Mouse (Mus musculus): ENCODE data around the gene Fads6.

Gene Fads6

DNA sequence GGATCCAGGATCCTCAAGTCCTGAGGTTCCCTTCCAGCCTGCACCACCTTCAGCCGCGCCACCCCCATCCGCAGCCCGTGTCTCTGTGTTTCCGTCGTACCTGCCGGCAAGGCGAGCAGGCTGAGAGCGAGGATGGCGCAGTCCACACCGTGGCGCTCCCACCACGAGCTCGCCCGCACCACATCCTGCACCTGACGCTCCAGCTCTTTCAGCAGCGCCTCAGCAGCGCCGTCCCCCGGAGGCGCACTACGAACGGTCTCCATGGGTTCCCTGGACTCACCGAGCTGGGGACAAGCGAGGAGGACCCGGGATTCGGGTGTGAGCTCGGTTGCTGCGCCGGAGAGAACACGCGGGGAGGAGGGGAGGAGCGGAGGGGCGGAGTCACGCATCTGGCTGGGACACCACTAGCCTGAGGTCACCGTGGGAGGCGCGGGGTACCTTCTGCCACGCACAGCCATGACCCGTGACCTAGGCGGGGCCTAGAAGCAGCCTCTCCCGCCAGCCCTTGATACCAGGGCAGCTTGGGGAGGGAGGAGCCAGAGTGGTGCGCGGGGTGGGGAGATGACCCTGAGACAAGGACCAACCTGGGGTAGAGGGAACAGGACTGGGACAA, at the start of gene Fads6:
TSS of gene Fads6 (minus strand) at position 450 of the 613 bp plus-strand sequence.
- DNase-seq (ENCODE audit: low read depth, low spot score) = peak; percentile 80

DNA sequence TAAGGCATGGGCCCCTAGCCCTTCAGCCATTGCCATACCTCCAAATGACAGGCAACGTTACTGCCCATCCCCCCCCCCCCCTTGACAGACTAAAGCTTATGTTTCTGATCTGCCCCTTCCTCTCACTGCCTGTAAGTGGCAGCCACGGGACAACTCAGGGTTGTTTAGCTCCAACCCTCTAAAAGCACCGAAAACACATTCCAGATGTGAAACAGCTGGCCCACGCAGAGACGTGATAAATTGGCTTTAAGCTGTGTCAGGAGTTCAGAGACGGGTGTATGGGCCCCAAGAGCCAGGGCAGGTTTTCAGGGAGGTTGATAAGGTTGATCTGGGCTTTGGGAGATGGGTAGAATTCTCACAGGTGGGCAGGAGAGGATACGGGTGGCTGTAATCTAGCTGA, 48.1 kb upstream of the Fads6 start:
- DNase-seq (ENCODE audit: low read depth, low spot score) = no peak

DNA sequence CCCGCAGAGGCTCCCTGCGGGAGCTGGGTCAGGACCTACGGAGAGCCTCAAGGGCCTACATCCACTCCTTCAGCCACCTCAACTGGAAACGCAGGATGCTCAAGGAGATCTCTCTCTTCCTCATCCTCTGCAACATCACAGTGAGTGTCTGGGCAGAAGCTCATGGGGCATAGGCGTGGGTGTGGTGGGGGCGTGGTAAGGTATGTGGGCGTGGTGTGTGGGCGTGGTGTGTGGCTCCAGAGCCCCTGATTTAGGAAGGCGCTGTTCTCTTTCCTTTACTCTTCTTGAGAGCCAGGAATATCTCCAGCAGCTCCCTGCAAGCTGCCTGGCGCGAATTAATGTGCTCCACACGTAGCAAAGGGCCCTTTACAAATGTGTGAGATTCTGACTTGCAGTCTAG, 47.5 kb upstream of the Fads6 start:
- peak; percentile 63 for DNase-seq (ENCODE audit: low read depth, low spot score)

DNA sequence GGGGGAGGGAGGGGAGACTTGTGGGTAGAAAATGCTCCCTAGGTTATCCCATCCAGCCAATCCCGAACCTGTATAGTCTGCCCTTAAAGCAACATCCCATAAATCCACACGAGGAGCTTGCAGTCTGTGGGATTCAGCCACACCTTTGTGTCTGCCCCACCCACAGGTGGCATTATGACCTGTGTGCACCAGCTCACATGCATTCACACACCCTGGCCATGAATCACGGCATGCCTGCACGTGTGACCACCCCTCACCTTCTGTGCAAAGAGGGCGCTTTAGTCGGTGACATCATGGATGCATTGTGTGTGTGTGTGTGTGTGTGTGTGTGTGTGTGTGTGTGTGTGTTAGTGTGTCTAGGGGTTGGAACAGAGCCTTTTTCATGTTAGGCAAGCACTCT, 44.4 kb upstream of the Fads6 start:
- DNase-seq (ENCODE audit: low read depth, low spot score) = no peak

DNA sequence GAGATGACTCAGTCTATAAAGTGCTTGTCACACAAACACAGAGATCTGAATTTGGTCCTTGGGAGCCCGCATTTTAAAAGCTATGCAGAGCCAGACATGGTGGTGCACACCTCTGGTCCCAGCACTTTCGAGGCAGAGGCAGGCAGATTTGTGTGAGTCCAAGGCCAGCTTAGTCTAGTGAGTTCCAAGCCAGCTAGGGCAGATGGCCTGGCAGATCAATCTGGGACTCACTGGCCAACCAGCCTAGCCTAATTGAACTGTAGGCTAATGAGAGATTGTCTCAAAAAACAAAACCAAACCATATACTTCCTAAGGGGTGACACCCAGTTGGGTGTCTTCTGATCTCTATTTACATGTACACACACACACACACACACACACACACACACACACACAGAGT, 43.8 kb upstream of the Fads6 start:
- no peak for DNase-seq (ENCODE audit: low read depth, low spot score)

DNA sequence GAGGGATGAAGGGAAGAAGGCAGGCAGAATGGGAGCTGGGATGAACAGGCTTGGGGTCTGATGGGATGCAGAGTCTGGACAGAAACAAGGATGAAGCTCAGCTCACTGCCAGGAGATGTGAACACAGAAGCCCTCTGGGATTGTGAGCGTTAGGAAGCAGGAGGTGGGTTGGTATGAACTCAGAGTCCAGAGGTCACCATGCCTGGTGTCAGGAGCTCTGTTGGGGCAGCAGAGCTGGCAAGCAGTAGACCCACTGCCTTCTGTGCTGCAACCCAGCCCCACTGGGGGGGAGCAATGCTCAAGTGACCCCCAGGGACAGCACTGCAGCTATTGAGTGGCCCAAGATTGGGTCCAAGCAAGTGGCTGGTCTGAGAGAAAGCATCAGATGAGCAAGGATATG, 40.4 kb upstream of the Fads6 start:
- no peak for DNase-seq (ENCODE audit: low read depth, low spot score)

DNA sequence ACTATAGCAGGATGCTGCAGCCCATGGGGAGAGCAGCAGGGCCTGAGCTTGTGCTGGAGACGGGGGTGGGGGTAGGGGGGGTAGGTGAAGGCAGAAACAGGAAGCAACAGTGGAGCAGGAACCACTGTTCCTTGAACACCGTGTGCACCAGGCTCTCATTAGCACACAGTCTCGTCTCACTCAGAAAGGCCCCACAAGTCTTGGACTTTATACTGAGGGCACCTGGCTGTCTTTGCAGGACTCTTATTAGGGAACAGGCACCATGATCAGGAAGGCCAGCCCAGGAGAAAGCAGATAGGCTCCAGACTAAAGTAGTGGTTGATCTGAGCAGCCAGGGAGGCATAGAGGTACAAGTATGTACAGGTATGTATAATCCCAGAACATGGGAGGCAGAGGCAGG, 39.9 kb upstream of the Fads6 start:
- DNase-seq (ENCODE audit: low read depth, low spot score) = no peak

DNA sequence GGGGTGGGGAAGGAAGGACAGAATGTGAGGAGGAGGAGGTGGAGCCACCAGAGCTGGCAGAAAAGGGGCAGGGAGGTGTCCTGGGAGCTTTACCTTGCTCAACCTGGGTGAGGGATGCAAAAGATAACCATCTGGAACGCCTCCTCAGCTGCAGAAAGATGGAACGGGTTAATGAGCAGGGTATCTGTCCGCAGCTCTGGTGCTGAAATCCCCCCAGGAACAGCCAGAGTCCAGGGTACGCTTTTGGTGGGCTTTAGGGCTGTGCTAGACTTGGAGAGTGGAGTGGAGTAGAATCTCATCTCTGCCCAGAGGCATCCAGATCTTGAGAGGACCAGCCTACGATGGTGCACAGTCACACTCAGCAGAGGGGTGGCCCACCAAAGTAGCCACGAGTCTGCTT, 38.7 kb upstream of the Fads6 start:
- DNase-seq (ENCODE audit: low read depth, low spot score) = no peak

DNA sequence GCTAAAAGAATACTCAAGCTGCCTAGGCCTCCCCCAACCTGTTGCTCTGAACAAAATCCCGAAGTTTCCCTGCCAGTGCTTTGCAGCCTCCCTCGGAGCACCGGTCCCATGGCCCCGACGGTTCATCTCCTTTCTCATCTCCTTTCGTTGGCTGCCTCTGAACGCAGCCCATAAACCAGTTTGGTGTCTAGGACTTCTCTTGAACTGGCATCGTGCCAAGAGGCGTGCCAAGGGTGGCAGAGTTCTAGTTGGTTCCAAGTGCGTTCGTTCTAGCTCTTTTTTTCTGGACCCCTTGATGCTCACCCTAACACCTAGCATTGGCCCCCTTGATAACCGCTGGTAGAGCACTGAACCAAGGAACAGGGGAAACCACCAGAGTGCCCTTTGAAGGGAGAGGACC, 37.8 kb upstream of the Fads6 start:
- no peak for DNase-seq (ENCODE audit: low read depth, low spot score)

DNA sequence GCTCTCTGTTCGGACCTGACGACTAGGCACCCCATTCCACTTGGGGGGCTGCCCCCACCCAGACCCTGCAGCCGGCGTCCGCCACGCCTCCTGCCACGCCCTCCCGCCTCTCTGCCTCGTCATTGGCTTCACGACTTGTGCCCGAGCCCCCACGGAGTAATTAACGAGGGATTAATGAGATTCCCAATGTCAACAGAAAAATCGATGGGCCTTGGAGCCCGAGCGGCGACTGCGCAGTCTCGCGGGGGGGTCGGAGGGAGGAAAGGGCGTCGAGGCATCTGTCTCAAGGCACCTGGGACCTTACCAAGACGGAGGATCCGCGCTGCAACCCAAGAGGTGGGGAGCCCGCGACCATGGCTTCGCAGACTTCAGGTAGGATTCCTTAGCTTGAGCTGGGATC, 37.1 kb upstream of the Fads6 start, which contains the start of gene Otop3:
TSS of gene Otop3 (plus strand) at position 201 of the 400 bp plus-strand sequence.
- DNase-seq (ENCODE audit: low read depth, low spot score) = no peak

DNA sequence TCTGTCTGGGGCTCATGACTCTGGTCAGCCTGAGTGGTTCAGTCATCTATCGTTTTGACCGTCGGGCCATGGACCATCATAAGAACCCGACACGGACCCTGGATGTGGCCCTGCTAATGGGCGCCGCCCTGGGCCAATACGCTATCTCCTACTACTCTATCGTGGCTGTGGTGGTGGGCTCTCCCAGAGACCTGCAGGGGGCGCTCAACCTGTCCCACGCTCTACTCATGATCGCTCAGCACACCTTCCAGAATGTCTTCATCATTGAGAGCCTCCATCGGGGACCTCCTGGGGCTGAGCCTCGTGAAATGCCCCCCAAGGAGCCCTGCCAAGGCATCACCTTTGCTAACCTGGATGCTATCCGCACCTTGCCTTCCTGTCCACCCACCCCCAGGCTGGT, 31.9 kb upstream of the Fads6 start:
- DNase-seq (ENCODE audit: low read depth, low spot score) = peak; percentile 71

DNA sequence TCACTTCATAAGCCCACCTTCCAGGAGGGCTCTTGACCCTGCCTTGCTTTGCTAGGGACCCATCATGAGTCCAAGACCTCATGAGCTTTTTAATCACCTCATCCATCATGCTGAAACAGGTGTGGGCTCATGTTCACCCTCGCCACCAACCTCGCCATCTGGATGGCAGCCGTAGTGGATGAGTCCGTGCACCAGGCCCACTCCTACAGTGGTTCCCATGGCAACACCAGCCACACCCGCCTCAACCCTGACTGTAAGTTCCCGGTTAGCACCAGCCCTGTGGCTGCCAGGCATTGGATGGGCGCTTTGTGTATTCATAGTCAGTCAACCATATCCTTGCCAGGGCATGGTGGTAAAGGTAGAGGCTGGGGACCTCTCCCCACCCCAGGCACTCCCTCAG, 29.3 kb upstream of the Fads6 start:
- DNase-seq (ENCODE audit: low read depth, low spot score) = no peak

DNA sequence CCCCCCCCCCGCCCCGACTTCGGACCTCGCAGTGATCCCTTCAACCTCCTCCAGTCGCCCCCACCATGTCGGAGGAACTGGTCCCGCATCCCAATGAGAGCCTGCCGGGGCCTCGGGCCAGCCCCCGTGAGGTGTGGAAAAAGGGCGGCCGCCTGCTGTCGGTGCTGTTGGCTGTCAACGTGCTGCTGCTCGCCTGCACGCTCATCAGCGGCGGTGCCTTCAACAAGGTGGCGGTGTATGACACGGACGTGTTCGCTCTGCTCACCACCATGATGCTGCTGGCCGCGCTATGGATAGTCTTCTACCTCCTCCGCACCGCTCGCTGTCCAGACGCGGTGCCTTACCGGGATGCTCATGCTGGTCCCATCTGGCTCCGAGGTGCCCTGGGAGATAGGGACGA, 25.9 kb upstream of the Fads6 start:
- DNase-seq (ENCODE audit: low read depth, low spot score) = peak; percentile 42

DNA sequence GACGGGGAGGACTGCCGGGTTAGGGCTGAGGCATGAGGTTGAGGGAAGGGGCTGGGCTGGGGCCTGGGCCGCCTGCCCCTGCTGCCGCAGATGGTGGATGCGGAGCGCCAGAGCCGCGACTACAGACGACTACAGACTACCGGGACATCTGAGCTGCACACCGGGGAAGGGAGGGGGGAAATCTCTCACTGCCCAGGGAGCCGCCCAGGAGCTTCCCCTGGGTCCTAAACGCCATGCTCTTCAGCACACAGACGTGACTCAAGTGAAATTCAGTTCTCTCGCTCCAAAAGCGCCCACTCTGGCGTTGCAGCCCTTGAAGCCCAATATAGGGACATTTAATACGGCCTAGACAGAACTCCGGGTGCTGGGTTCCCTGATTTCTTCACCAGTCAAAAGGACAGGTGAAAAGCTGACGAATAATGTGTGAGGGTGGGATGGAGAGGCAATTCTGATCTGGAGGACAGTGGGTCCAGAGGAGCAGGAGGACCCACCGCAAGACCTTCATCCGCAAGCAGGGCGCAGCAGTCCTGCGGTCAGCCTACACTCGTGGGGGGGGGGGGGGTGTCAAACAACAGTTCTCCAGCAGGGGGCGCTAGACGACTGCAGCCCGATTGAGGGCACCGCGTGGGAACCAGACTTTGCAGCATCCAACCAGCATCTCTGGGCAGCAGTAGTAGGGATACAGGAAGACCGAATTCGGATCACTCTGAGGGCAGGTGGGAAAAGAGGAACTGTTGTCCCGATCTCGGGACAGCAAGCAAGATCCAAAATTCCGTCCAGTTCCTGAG, 24.6 kb upstream of the Fads6 start, which contains the start of gene Ush1g:
TSS of gene Ush1g (minus strand) at position 136 of the 788 bp plus-strand sequence.
- DNase-seq (ENCODE audit: low read depth, low spot score) = peak; percentile 80

DNA sequence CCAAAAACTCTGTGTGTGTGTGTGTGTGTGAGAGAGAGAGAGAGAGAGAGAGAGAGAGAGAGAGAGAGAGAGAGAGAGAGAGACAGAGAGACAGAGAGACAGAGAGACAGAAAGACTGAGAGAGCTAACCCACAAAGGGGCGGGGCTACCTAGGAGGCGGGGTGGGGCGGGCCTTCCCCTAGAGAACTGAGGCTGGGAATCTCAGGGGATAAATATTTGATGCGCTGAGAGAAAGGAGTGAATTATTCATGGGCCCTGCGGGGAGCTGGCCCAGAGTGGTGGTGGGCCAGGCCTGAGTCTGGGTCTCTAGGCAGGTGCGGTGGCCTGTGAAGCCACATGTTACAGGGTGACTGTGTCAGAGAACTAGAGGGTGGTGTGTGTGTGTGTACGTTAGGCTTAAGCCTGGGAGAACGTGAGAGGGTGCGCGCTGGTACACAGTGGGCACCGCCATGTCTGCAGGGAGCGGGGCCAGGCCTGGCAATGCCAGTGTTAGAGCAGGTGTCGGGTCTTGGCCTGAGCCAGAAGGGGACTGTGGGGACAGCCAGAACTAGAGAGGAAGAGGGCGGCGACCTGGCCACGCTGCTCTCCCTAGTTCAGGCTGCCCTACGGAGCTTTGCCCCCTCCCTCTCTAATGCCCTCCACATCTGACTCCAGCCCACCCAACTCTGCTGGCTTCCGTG, 22.4 kb upstream of the Fads6 start:
- DNase-seq (ENCODE audit: low read depth, low spot score) = peak; percentile 60

DNA sequence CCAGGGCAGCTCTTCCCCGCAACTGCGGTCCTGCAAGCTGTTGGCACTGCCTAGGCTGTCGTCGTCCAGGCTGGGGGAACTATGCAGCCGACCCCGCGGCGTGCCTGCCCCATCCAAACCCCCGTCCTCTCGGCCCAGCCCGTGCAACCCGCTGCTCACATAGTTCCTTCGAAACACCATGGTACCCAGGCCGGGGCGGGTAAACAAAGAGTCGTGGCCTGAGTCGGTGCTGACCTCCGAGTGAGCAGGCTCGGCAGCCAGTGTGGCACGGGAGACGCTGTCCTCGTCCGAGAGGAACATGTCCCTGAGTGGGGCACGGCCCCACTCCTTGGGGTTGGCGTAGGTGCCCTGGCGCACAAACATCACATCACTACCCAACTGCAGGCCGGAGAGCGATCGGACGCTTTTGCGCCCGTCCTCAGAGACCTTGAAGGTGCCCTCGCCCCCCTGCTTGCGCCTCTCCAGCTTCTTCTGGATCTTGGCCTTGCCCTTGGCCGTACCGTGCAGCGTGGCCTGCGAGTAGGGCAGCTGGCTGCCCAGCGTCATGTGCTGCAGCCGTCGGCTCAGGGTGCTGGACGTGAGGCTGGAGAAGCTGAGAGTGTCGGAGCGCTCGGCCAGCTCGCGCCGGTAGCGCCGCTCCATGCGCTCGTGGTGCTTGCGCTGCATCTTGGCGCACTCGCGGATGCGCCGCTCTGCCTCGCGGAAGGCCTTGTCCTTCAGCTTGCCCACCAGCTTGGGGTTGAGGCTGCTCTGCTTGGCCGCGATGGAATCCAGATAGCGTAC, 21.0 kb upstream of the Fads6 start:
- DNase-seq (ENCODE audit: low read depth, low spot score) = peak; percentile 56

DNA sequence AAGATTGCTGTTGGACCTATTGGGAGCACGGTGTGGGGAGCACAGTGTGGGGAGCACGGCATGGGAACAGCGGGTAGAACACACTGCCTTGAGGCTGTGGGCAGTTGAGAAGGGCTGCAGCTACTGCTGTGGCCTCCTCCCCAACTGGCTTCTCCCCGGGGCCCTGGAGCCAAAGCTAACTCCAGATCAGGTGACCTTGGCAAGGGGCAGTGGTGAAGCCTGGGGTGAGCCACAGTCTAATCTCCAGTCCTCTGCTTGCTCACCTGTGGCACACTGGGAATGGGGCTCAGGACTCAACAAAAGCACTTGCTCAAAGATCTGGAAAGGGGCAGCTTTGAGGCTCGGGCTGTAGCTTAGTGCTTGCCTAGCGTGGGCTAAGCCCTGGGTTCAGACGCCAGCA, 19.7 kb upstream of the Fads6 start:
- DNase-seq (ENCODE audit: low read depth, low spot score) = no peak

DNA sequence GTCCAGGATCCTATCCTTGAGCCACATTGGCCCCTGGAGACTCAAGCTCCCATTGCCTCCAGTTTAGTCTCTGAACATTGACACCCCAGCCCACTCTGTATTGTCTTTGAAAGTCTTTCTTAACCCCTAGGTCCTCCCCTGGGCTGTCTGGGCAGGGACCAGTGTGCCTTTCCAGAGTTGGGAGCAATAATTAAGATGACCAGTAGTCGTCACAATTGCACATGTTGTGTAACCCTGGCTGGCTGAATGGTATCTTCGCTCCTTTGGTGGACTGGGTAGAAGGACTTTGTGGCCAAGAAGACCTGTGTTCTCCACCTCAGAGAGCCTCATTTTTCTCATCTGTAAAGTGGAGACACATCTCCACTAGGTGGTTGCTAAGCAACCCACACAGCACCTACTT, 16.8 kb upstream of the Fads6 start:
- no peak for DNase-seq (ENCODE audit: low read depth, low spot score)

DNA sequence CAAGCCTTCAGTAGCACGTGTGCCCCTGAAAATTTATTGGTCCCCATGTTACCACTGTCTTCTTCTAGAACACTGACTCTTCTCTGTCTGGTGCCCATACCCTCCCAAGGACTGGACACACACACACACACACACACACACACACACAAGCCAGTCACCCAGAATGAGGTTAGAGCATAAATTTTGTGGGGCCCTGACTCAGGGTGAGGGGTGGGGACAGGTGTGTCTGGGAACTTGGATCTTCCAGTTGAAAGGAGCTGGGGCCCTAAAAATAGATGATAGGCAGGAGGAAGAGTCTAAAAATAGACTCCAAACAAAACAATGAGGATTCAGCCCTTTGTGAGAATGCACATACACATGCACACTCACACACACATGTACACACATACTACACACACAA, 11.3 kb upstream of the Fads6 start:
- DNase-seq (ENCODE audit: low read depth, low spot score) = no peak

DNA sequence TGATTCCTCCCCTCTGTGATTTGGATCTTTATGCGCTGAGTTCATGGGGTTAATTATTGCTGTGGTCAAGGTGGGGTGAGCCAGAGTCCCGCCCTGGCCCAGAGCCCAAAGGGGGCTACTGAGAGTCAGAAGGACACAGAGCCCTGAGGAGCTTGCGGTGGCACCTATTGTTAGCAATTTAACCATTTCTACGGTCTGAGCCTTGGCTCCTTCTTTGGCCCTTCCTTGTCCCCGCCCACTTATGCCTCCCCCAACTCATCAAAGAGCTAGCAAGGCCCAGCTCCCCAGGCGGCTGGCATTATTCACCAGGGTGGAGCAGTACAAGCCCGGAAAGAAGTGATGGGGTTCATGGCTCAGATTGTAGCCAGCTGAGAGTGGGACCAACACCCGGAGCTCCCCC, 9.4 kb upstream of the Fads6 start, which contains the start of gene Otop2:
TSS of gene Otop2 (plus strand) at position 301 of the 400 bp plus-strand sequence.
- DNase-seq (ENCODE audit: low read depth, low spot score) = no peak

DNA sequence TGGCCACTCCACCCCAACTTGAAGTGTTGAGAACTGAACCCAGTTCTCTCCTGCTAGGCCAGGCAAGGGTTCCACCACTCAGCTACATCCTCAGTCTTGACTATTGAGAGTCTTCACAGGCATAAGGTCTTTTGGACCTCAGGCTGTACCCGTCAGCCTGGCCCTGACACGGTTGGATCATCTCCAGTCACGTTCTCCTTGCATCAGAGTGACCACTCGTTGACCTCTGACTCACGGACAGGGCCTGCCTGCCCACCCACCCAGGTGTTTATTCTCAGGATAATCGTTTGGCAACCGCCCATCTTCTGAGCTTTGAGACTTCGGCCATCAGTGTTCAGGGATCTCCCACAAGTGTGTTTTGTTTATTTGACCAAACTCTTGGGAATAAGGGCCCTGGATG, 5.7 kb upstream of the Fads6 start:
- no peak for DNase-seq (ENCODE audit: low read depth, low spot score)

DNA sequence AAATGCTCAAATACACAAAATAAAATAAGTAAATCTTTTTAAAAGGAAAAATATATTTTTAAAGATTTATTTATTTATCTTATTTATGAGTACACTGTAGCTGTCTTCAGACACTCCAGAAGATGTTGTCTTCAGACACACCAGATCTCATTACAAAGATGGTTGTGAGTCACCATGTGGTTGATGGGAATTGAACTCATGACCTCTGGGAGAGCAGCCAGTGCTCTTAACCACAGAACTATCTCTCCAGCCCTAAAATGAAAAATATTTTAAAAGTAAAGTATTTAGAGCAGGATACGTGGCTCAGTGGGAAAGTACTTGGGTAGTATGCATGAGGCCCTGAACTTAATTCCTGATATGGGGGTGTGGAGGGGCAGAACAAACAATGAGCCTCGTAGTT, 3.9 kb upstream of the Fads6 start:
- no peak for DNase-seq (ENCODE audit: low read depth, low spot score)

Measured in ZHBTc4 (cell line).